Mouse (Mus musculus): ENCODE data around the gene Srpk3. TPM values are rescaled to one million over a fixed set of nuclear protein-coding genes. Genes with fewer than 3 reads are reported as not detected.

The Srpk3 gene
- polyA plus RNA-seq, 1 experiment from 2014 or later: 2.3 TPM

DNA sequence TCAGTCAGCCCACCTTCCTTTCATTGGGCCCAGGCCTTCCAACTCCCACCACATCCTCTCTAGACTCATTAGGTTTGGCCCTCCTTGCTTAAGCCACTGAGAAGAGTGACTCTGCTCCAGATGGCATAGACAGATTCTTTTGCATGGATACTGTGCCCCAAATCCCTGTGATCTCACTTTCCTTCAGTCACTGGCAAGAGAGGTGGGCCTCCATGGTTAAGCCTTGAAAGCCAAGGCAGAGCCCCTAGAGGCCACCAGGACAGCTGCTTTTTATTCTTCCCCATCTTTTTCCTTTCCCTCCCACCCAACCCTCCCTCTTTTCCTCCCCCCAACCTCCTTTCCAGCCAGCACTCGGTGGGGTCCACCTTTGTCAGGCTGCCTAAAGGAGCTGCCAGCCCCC, 19.3 kb downstream of the Srpk3 start:
- no peak overlapping the region for H3K9ac ChIP-seq (replicated peaks; ENCODE audit: low read depth)
- H3K4me3 ChIP-seq (ENCODE audit: low read depth, low read length): no peak overlapping the region
- no peaks in the 10 kb centered on the region for H3K9me3 ChIP-seq (ENCODE audit: low read length)
- no peak for DNase-seq (ENCODE audit: low spot score)
- no peaks in the 10 kb centered on the region for H3K36me3 ChIP-seq (ENCODE audit: insufficient read depth, low read length)
- H3K4me1 ChIP-seq (ENCODE audit: insufficient read depth, low read depth, low read length): no peaks in the 10 kb centered on the region
- TF ChIP-seq CTCF (IDR thresholded peaks at IDR 0.05): no peak
- no peak for TF ChIP-seq EP300 (IDR thresholded peaks at IDR 0.05)
- 38% methylated on average over 1 of the region's 1 CpGs for WGBS
- ATAC-seq: no peak
- no peak overlapping the region for H3K4me2 ChIP-seq (replicated peaks; ENCODE audit: low read depth, low read length)
- H3K27me3 ChIP-seq (replicated peaks; ENCODE audit: insufficient read depth, low read length): no peaks in the 10 kb centered on the region
- H3K27ac ChIP-seq (ENCODE audit: low read length): no peak overlapping the region

DNA sequence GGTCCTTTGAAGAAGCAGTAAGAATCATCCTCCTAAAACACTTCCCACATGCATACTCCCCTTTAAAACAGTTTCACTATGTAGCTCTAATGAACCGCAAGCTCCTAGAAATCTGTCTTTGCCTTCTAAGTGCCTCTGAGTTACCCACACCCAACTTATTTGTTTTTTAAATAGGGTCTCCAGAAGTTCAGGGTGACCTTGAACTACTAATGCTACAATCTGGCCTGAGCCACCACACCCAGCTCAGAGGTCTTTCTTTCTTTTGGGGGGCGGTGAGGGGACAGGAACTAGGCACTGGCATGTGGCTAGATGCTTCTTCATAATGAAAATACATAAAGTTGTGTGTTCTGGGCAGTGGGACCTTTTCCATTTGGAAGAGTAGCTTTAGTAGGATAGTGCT, 23.3 kb downstream of the Srpk3 start:
- H3K27me3 ChIP-seq (replicated peaks; ENCODE audit: insufficient read depth, low read length): no peaks in the 10 kb centered on the region
- no peak overlapping the region for H3K4me2 ChIP-seq (replicated peaks; ENCODE audit: low read depth, low read length)
- no peaks in the 10 kb centered on the region for H3K4me1 ChIP-seq (ENCODE audit: insufficient read depth, low read depth, low read length)
- whole genome bisulfite sequencing: 87% methylated on average over 2 of the region's 2 CpGs
- H3K9me3 ChIP-seq (ENCODE audit: low read length): no peaks in the 10 kb centered on the region
- H3K36me3 ChIP-seq (ENCODE audit: insufficient read depth, low read length): no peaks in the 10 kb centered on the region
- DNase-seq (ENCODE audit: low spot score) (no peak), ATAC-seq (no peak)
- no peak overlapping the region for H3K4me3 ChIP-seq (ENCODE audit: low read depth, low read length)
- H3K9ac ChIP-seq (replicated peaks; ENCODE audit: low read depth): no peak overlapping the region
- TF ChIP-seq EP300 (IDR thresholded peaks at IDR 0.05) (no peak), CTCF (IDR thresholded peaks at IDR 0.05) (no peak)
- no peak overlapping the region for H3K27ac ChIP-seq (ENCODE audit: low read length)

DNA sequence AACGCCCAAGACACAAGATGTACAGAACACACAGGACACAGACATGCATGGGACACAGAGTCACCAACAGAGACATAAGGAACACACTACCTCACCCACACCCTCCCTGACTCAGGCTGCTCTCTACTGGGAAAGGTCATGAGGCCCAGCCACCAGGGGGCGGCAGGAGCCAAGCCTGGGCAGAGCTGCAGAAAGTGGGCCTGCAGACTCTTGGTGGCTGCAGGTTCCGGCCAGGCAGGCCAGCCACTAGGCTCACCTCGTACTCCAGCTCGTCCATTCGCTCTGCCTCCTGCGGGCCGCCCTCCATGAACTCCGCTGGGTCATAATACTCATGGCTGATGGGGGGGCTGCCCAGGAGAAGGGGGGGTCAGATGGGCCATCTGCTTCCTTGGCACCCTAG, 24.3 kb downstream of the Srpk3 start:
- peak; percentile 71 for DNase-seq (ENCODE audit: low spot score)
- H3K36me3 ChIP-seq (ENCODE audit: insufficient read depth, low read length): no peaks in the 10 kb centered on the region
- peak; percentile 93 for ATAC-seq
- TF ChIP-seq CTCF (IDR thresholded peaks at IDR 0.05) (peak; percentile 87), EP300 (IDR thresholded peaks at IDR 0.05) (no peak)
- no peaks in the 10 kb centered on the region for H3K27me3 ChIP-seq (replicated peaks; ENCODE audit: insufficient read depth, low read length)
- H3K4me1 ChIP-seq (ENCODE audit: insufficient read depth, low read depth, low read length): no peaks in the 10 kb centered on the region
- H3K4me3 ChIP-seq (ENCODE audit: low read depth, low read length): no peak overlapping the region
- WGBS: 40% methylated on average over 9 of the region's 9 CpGs
- no peak overlapping the region for H3K9ac ChIP-seq (replicated peaks; ENCODE audit: low read depth)
- no peak overlapping the region for H3K27ac ChIP-seq (ENCODE audit: low read length)
- H3K9me3 ChIP-seq (ENCODE audit: low read length): no peaks in the 10 kb centered on the region
- no peak overlapping the region for H3K4me2 ChIP-seq (replicated peaks; ENCODE audit: low read depth, low read length)

DNA sequence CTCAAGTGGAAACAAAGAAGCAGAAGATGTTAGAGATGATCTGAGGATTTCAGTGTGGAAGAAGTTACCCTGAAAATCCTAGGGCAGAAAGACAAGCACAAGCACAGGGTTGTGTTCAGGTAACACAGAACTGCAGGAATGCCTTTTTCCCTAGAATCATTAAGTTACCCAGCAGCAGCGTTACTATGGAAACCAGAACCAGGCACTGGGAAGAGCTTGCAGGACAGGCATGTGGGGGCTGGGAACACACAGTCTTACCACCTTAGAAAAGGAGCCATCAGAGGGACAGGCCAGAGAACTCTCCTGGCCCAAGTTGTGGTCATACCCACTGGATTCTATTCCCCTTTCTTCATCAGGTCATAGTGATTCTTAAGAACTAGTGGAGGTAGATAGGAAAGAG, 31.6 kb downstream of the Srpk3 start:
- Histone ChIP-seq H3K4me3 (ENCODE audit: low read depth, low read length) (no peak overlapping the region), H3K9me3 (ENCODE audit: low read length) (no peaks in the 10 kb centered on the region), H3K4me2 (replicated peaks; ENCODE audit: low read depth, low read length) (no peak overlapping the region), H3K4me1 (ENCODE audit: insufficient read depth, low read depth, low read length) (no peaks in the 10 kb centered on the region), H3K27me3 (replicated peaks; ENCODE audit: insufficient read depth, low read length) (no peaks in the 10 kb centered on the region), H3K9ac (replicated peaks; ENCODE audit: low read depth) (no peak overlapping the region), H3K27ac (ENCODE audit: low read length) (no peak overlapping the region), H3K36me3 (ENCODE audit: insufficient read depth, low read length) (no peaks in the 10 kb centered on the region)
- no peak for DNase-seq (ENCODE audit: low spot score)
- WGBS: 47% methylated on average over 1 of the region's 1 CpGs
- TF ChIP-seq EP300 (IDR thresholded peaks at IDR 0.05): no peak
- no peak for TF ChIP-seq CTCF (IDR thresholded peaks at IDR 0.05)
- no peak for ATAC-seq

DNA sequence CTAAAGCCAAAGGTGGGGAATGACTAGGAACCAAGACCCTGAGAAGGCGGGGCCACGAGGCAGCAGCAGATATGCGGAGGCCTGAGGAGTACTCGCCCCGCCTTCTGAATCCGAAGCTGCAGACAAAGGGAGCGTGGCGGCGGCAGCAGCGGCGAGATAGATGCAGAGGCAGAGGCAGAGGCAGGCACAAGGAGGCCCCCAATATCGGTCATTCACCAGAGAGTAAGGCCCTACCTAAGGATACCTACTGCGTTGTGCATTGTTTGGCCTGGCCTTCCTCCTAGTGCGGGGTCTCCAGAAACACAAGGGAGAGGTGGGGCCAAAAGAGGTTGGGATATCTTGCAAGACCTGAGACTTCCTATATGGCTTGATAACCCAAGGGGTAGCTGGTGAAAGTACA, 40.9 kb downstream of the Srpk3 start:
- DNase-seq (ENCODE audit: low spot score) (no peak), ATAC-seq (no peak)
- Histone ChIP-seq H3K27me3 (replicated peaks; ENCODE audit: insufficient read depth, low read length) (no peaks in the 10 kb centered on the region), H3K36me3 (ENCODE audit: insufficient read depth, low read length) (no peaks in the 10 kb centered on the region), H3K27ac (ENCODE audit: low read length) (no peak overlapping the region), H3K9me3 (ENCODE audit: low read length) (no peaks in the 10 kb centered on the region), H3K4me2 (replicated peaks; ENCODE audit: low read depth, low read length) (no peak overlapping the region), H3K4me1 (ENCODE audit: insufficient read depth, low read depth, low read length) (no peaks in the 10 kb centered on the region), H3K9ac (replicated peaks; ENCODE audit: low read depth) (no peak overlapping the region), H3K4me3 (ENCODE audit: low read depth, low read length) (no peak overlapping the region)
- WGBS: 22% methylated on average over 14 of the region's 14 CpGs
- TF ChIP-seq CTCF (IDR thresholded peaks at IDR 0.05): no peak
- TF ChIP-seq EP300 (IDR thresholded peaks at IDR 0.05): no peak

DNA sequence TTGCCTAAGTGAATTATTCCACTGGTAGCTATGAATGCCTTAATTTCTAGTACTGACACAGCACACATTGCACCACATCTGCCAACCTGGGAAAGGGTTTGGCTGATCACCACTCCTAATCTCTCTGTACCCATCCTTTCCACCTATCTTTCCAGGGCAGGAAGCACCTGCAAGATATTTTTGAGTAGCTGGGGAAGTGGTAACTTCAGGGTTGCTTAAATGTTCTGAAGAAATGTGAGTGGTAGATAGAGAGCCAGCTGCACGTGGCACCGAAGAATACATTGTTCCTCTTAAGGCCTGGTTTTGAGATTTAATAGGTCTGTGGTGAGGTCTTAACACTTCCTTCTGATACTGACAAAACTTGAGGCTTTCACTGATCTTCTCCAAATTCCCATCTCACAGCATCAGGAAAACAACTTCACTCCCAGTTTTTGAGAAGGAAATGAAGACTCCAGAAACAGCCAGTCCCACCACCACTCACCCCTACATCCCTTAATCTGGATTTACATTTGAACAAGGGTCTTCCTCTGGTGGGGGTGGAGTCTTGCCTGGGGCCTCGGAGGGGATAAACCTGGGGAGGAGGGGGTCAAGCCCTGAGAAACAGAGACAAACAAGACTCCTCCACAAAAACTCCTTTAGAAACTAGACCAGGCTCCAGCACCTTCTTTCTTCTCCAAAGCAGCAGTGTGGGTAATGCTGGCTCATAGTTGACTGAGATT, 42.5 kb downstream of the Srpk3 start:
- no peaks in the 10 kb centered on the region for H3K9me3 ChIP-seq (ENCODE audit: low read length)
- H3K27ac ChIP-seq (ENCODE audit: low read length): no peak overlapping the region
- TF ChIP-seq CTCF (IDR thresholded peaks at IDR 0.05): no peak
- TF ChIP-seq EP300 (IDR thresholded peaks at IDR 0.05): no peak
- DNase-seq (ENCODE audit: low spot score) (no peak), ATAC-seq (no peak)
- no peak overlapping the region for H3K9ac ChIP-seq (replicated peaks; ENCODE audit: low read depth)
- whole genome bisulfite sequencing: 70% methylated on average over 3 of the region's 3 CpGs
- H3K27me3 ChIP-seq (replicated peaks; ENCODE audit: insufficient read depth, low read length): no peaks in the 10 kb centered on the region
- no peaks in the 10 kb centered on the region for H3K4me1 ChIP-seq (ENCODE audit: insufficient read depth, low read depth, low read length)
- no peak overlapping the region for H3K4me2 ChIP-seq (replicated peaks; ENCODE audit: low read depth, low read length)
- no peak overlapping the region for H3K4me3 ChIP-seq (ENCODE audit: low read depth, low read length)
- H3K36me3 ChIP-seq (ENCODE audit: insufficient read depth, low read length): no peaks in the 10 kb centered on the region

DNA sequence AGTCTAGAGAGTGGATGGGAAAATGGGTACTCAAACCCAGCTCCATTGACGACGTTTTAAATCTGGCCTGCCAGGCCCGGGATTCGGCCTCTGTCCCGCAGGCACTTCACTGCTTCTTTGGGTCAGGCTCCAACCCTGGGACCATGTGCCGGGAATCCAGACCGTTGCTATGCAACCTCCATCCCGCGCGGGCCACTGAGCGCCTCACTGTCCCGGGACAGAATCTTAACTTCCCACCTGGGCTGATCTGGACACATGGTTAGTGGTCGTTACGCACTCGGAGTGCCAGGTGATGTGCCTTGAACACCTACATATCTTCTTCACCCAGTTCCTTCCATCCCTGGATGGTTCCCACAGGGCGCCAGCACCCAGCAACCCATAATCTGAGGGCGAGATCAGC, 49.5 kb downstream of the Srpk3 start:
- DNase-seq (ENCODE audit: low spot score): no peak
- 29% methylated on average over 17 of the region's 17 CpGs for WGBS
- H3K9ac ChIP-seq (replicated peaks; ENCODE audit: low read depth): no peak overlapping the region
- no peaks in the 10 kb centered on the region for H3K36me3 ChIP-seq (ENCODE audit: insufficient read depth, low read length)
- TF ChIP-seq EP300 (IDR thresholded peaks at IDR 0.05) (no peak), CTCF (IDR thresholded peaks at IDR 0.05) (no peak)
- no peaks in the 10 kb centered on the region for H3K27me3 ChIP-seq (replicated peaks; ENCODE audit: insufficient read depth, low read length)
- H3K27ac ChIP-seq (ENCODE audit: low read length): no peak overlapping the region
- no peaks in the 10 kb centered on the region for H3K4me1 ChIP-seq (ENCODE audit: insufficient read depth, low read depth, low read length)
- no peak overlapping the region for H3K4me3 ChIP-seq (ENCODE audit: low read depth, low read length)
- H3K9me3 ChIP-seq (ENCODE audit: low read length): no peaks in the 10 kb centered on the region
- H3K4me2 ChIP-seq (replicated peaks; ENCODE audit: low read depth, low read length): peak overlapping the region; percentile 73
- no peak for ATAC-seq
